Mouse (Mus musculus) forebrain, embryonic 11.5 days (tissue): ENCODE results near the gene Slc4a4. TPM values are rescaled to one million over a fixed set of nuclear protein-coding genes. Genes with fewer than 3 reads are reported as not detected.
"Not testable (repeated sequence)": the region's sequence is repeated elsewhere in the genome, so short reads cannot be mapped to it uniquely, and the experiment has no call there.

ENCODE experiments used
- ATAC-seq: fragments of 200-750 bp; cut with Nextera tagmentation; replicated peaks from 2 replicates; pipeline ENCODE4 v1.8.0; 2017; ENCODE audit warnings: moderate TSS enrichment; ENCODE audit not compliant: low FRiP score
- DNase-seq: peaks from one replicate; pipeline ENCODE4 v3.0.0-alpha.2; 2017; ENCODE audit warnings: low spot score
- H3K27ac ChIP-seq: fragments of 300-500 bp; sonication (generic); 2 replicates; pipeline ENCODE4 v1.5.1; 2014; ENCODE audit warnings: low read depth, low read length
- H3K27me3 ChIP-seq: fragments of 300-500 bp; sonication (generic); 2 replicates; pipeline ENCODE4 v1.6.1; 2014; ENCODE audit warnings: mild to moderate bottlenecking, low read length, mixed read lengths; ENCODE audit not compliant: control insufficient read depth, insufficient read depth
- H3K36me3 ChIP-seq: fragments of 300-500 bp; sonication (generic); 2 replicates; pipeline ENCODE4 v1.6.1; 2014; ENCODE audit warnings: mild to moderate bottlenecking, low read length, moderate library complexity, mixed read lengths; ENCODE audit not compliant: control insufficient read depth, insufficient read depth
- H3K4me1 ChIP-seq: fragments of 300-500 bp; sonication (generic); replicated peaks from 2 replicates; pipeline ENCODE4 v1.6.1; 2014; ENCODE audit warnings: low read length, mixed read lengths; ENCODE audit not compliant: control insufficient read depth, insufficient read depth
- H3K4me2 ChIP-seq: fragments of 300-500 bp; sonication (generic); 2 replicates; pipeline ENCODE4 v1.6.1; 2014; ENCODE audit warnings: low read depth, mild to moderate bottlenecking, low read length, moderate library complexity, mixed read lengths; ENCODE audit not compliant: severe bottlenecking
- H3K4me3 ChIP-seq: fragments of 300-500 bp; sonication (generic); 2 replicates; pipeline ENCODE4 v1.5.1; 2014; ENCODE audit warnings: low read depth, low read length
- H3K9ac ChIP-seq: fragments of 300-500 bp; sonication (generic); 2 replicates; pipeline ENCODE4 v1.6.1; 2014; ENCODE audit warnings: low read length
- H3K9me3 ChIP-seq: fragments of 300-500 bp; sonication (generic); 2 replicates; pipeline ENCODE4 v1.6.1; 2016; ENCODE audit warnings: low read length, mixed read lengths; ENCODE audit not compliant: control insufficient read depth
- WGBS: fragments of 180-500 bp; shearing (Covaris S2); extraction: QIAGEN DNeasy Blood & Tissue Kit; methylation state at CpG from one replicate; pipeline ENCODE4 v1.1.7; 2014; 5-methylcytosine and 5-hydroxymethylcytosine counted together
- polyA plus RNA-seq: library from polyadenylated mRNA; unstranded; fragments of >200 nt; fragmentation: Nextera tagmentation; extraction: Ambion mirVana; gene quantifications from 2 replicates; pipeline ENCODE4 v1.2.1, GENCODE M21; 2014

Gene Slc4a4
- polyA plus RNA-seq, 1 experiment from 2014 or later: 3.1 TPM

GRCm38 (mm10) chr5:89111987-89112386 lies 225.4 kb downstream of the Slc4a4 start:
- not testable (repeated sequence) for H3K36me3 ChIP-seq, H3K4me1 ChIP-seq, H3K9ac ChIP-seq, H3K9me3 ChIP-seq, H3K4me2 ChIP-seq, ATAC-seq, H3K27ac ChIP-seq, H3K27me3 ChIP-seq, DNase-seq, H3K4me3 ChIP-seq
- WGBS: 93% methylated on average over 11 of the region's 17 CpGs

GRCm38 (mm10) chr5:89120881-89121280 lies 234.3 kb downstream of the Slc4a4 start:
- ATAC-seq: no peak
- Histone ChIP-seq H3K9me3 (no peaks in the 10 kb centered on the region), H3K27me3 (no peaks in the 10 kb centered on the region), H3K9ac (no peak overlapping the region), H3K4me2 (no peak overlapping the region), H3K4me1 (no peaks in the 10 kb centered on the region), H3K4me3 (no peak overlapping the region), H3K27ac (no peak overlapping the region), H3K36me3 (no peaks in the 10 kb centered on the region)
- 72% methylated on average over 1 of the region's 1 CpGs for WGBS
- DNase-seq: no peak

- Histone ChIP-seq H3K27me3 (no peaks in the 10 kb centered on the region), H3K27ac (no peak overlapping the region), H3K4me2 (no peak overlapping the region), H3K4me1 (no peaks in the 10 kb centered on the region), H3K9ac (no peak overlapping the region), H3K9me3 (no peaks in the 10 kb centered on the region), H3K4me3 (no peak overlapping the region), H3K36me3 (no peaks in the 10 kb centered on the region)
- no peak for DNase-seq
- WGBS: 80% methylated on average over 9 of the region's 9 CpGs
- ATAC-seq: no peak
Measured at GRCm38 (mm10) chr5:89123270-89123903, 236.8 kb downstream of the Slc4a4 start.

DNA sequence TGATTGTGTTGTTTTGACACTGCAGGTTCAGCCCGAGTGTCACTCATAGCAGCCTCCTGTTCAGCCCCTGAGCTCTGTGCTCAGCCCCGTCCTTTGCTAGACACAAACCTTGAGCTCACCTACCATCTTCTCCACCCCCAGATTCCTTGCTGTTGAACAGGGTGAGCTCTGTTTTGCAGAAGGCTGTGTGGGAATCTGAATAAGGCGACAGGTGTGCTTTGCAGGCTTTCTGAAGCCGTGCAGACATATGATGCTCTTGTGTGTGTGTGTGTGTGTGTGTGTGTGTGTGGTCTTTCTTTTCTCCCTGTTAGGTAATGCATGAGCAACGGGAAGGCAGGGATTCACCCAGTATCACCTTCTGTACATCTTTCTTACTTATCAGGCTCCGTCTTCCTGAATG lies 241.6 kb downstream of the Slc4a4 start:
- no peaks in the 10 kb centered on the region for H3K36me3 ChIP-seq
- H3K4me3 ChIP-seq: no peak overlapping the region
- WGBS: 88% methylated on average over 6 of the region's 6 CpGs
- no peak overlapping the region for H3K4me2 ChIP-seq
- H3K9ac ChIP-seq: no peak overlapping the region
- ATAC-seq (no peak), DNase-seq (no peak)
- no peaks in the 10 kb centered on the region for H3K9me3 ChIP-seq
- no peaks in the 10 kb centered on the region for H3K4me1 ChIP-seq
- no peak overlapping the region for H3K27ac ChIP-seq
- no peaks in the 10 kb centered on the region for H3K27me3 ChIP-seq

GRCm38 (mm10) chr5:89135776-89136175 lies 249.2 kb downstream of the Slc4a4 start:
- no peak overlapping the region for H3K4me3 ChIP-seq
- DNase-seq (no peak), ATAC-seq (no peak)
- no peak overlapping the region for H3K4me2 ChIP-seq
- H3K9ac ChIP-seq: no peak overlapping the region
- H3K27me3 ChIP-seq: no peaks in the 10 kb centered on the region
- H3K27ac ChIP-seq: no peak overlapping the region
- no peaks in the 10 kb centered on the region for H3K9me3 ChIP-seq
- H3K36me3 ChIP-seq: no peaks in the 10 kb centered on the region
- H3K4me1 ChIP-seq: no peaks in the 10 kb centered on the region
- WGBS: 88% methylated on average over 11 of the region's 11 CpGs

GRCm38 (mm10) chr5:89140070-89140469 lies 253.5 kb downstream of the Slc4a4 start:
- no peaks in the 10 kb centered on the region for H3K4me1 ChIP-seq
- DNase-seq (no peak), ATAC-seq (no peak)
- H3K9me3 ChIP-seq: no peaks in the 10 kb centered on the region
- no peak overlapping the region for H3K4me2 ChIP-seq
- H3K27ac ChIP-seq: no peak overlapping the region
- WGBS: 90% methylated on average over 2 of the region's 2 CpGs
- H3K36me3 ChIP-seq: no peaks in the 10 kb centered on the region
- no peak overlapping the region for H3K9ac ChIP-seq
- no peaks in the 10 kb centered on the region for H3K27me3 ChIP-seq
- no peak overlapping the region for H3K4me3 ChIP-seq

DNA sequence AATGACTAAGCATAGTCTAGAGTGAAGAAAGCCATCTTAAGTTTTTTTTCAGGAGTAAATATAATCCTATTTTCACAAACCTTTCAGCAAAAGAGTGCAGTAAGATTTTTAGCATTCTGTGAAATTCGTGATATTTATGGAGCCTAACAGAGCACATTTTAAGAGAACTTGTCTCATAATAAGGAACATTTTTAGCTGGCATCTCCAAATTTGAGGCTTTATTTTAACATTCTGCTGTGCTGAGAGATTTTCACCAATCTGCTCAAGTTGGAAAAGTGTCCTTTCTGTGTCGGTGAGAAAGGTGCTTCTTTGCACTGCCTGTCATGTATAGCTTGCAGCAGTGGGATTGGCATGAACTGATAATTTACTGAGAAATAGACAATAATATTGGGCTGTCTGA lies 255.1 kb downstream of the Slc4a4 start:
- Histone ChIP-seq H3K27me3 (no peaks in the 10 kb centered on the region), H3K36me3 (no peaks in the 10 kb centered on the region), H3K9ac (no peak overlapping the region), H3K4me2 (no peak overlapping the region), H3K4me3 (no peak overlapping the region), H3K27ac (no peak overlapping the region), H3K4me1 (no peaks in the 10 kb centered on the region), H3K9me3 (no peaks in the 10 kb centered on the region)
- no peak for DNase-seq
- WGBS: 90% methylated on average over 2 of the region's 2 CpGs
- ATAC-seq: no peak

DNA sequence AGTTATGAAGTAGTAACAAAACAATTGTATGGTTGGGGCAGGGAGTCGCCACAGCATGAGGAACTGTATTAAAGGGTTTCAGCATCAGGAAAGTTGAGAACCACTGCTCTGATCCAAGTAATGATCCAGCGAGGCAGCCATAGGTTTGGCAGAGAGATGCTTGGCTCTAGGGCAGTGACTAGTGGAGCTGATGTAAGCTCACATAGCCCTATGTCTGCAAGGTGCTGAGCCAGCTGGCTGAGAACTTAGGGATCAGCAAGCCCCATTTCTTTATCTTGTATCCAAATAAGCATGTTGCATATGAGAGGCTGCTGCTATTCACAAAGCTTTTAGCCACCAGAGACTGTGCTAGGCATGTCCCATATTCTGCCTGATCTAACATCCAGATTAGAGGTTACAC lies 259.7 kb downstream of the Slc4a4 start:
- Histone ChIP-seq H3K27me3 (no peaks in the 10 kb centered on the region), H3K9me3 (no peaks in the 10 kb centered on the region), H3K4me1 (no peaks in the 10 kb centered on the region), H3K4me2 (no peak overlapping the region), H3K9ac (no peak overlapping the region), H3K36me3 (no peaks in the 10 kb centered on the region), H3K4me3 (no peak overlapping the region), H3K27ac (no peak overlapping the region)
- WGBS: 92% methylated on average over 2 of the region's 2 CpGs
- ATAC-seq: no peak
- DNase-seq: no peak

DNA sequence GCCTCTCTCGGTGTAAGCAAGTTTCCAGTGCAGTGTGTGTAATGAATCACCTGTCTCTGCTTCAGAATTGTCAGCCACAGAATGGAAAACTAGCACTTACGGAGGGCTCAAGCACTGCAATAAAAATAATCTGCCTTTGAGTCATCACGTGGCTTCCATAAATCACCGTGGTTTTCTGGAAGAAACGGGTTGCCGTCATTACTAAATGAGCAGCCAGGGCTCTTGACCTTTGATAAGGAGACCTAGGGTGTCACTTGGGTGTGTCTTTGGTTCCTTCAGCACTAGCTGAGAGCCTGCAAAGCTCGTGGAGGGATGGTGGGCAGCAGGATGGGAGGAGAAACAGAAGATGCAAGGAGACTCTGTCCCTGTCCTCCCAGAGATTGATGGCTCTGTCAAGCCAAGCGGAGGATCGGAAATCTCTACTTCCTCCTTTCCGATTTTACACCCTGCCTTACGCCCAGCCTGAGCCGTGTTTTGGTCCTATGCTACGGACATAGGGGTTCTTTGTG lies 260.7 kb downstream of the Slc4a4 start:
- Histone ChIP-seq H3K9me3 (no peaks in the 10 kb centered on the region), H3K36me3 (no peaks in the 10 kb centered on the region), H3K4me1 (no peaks in the 10 kb centered on the region), H3K27me3 (no peaks in the 10 kb centered on the region), H3K4me2 (no peak overlapping the region), H3K4me3 (no peak overlapping the region), H3K27ac (no peak overlapping the region), H3K9ac (no peak overlapping the region)
- WGBS: 91% methylated on average over 13 of the region's 13 CpGs
- ATAC-seq (no peak), DNase-seq (no peak)
